In genomic region chr7:49380940-49381339, GRCm38 (mm10) we compare ENCODE assay signal across 20 mouse cellular contexts.
DNase-seq lines count a peak whose midpoint lies in the region; ATAC-seq and TF ChIP-seq lines count a peak whose summit lies in the region.
"Had no signal": no experiment of that assay in that cellular context is flagged by ENCODE, and none has a peak within 500 bp of the region (broad histone marks: within the 10 kb centered on the region; RNA-seq: fewer than 3 reads in every experiment).

No protein-coding gene starts in this region.

- no peak for TF ChIP-seq CTCF in thymus, adult 2 months (IDR thresholded peaks at IDR 0.05; ENCODE audit: borderline replicate concordance, control insufficient read depth, extremely low read depth, insufficient read depth, low read length, poor library complexity)

- no peak for DNase-seq in thymus, adult 2 months
- DNase-seq in thymus, postnatal 10 days (ENCODE audit: low spot score in 2 of 2): peak; percentile 29 to 35
- DNase-seq in thymus, postnatal 25 days: peak; percentile 46
- no peak for DNase-seq in heart, adult 18-20 months
- DNase-seq in urinary bladder, postnatal 4 days (ENCODE audit: low spot score in 2 of 2): no peak
- no peak for DNase-seq in adrenal gland, postnatal 4 days (ENCODE audit: low spot score in 2 of 2)
- DNase-seq: adrenal gland, adult 8-10 months; adrenal gland, postnatal 14 days; adrenal gland, postnatal 36 days; cerebellum, adult 11 months; cerebellum, adult 18-20 months; cerebellum, adult 8-10 months; cerebellum, adult 9-11 months; cerebellum, postnatal 25 days; forebrain, postnatal 0 days had no signal

- H3K27ac ChIP-seq in thymus, adult 2 months (ENCODE audit: control insufficient read depth, insufficient read depth, low read length): 0 out of 2 replicates have a peak overlapping the region, but pooled peaks have one; percentile 2
- H3K27ac ChIP-seq: embryonic facial prominence, embryonic 10.5 days; embryonic facial prominence, embryonic 12.5 days; forebrain, embryonic 13.5 days; forebrain, embryonic 15.5 days had no signal

- no peak for TF ChIP-seq POLR2A in thymus, adult 2 months (IDR thresholded peaks at IDR 0.05; ENCODE audit: control insufficient read depth, extremely low read depth, insufficient read depth, low read length, poor library complexity)

- H3K27me3 ChIP-seq in thymus, adult 2 months (ENCODE audit: control insufficient read depth, insufficient read depth, low read length): no peaks in the 10 kb centered on the region
- H3K27me3 ChIP-seq: embryonic facial prominence, embryonic 12.5 days; forebrain, embryonic 15.5 days had no signal

- H3K36me3 ChIP-seq in thymus, adult 2 months (ENCODE audit: control insufficient read depth, insufficient read depth, low read length): no peaks in the 10 kb centered on the region
- H3K36me3 ChIP-seq: embryonic facial prominence, embryonic 10.5 days; embryonic facial prominence, embryonic 12.5 days; forebrain, embryonic 15.5 days had no signal

- 29% methylated on average over 9 of the region's 9 CpGs for WGBS in thymus, adult 2 months

- peaks cover 22% of the 10 kb centered on the region for H3K4me1 ChIP-seq in thymus, adult 2 months (replicated peaks; ENCODE audit: control insufficient read depth, insufficient read depth, low read length)

- H3K4me3 ChIP-seq in thymus, adult 2 months (ENCODE audit: control insufficient read depth, insufficient read depth, low read length): no peak overlapping the region
- H3K4me3 ChIP-seq: embryonic facial prominence, embryonic 10.5 days; embryonic facial prominence, embryonic 12.5 days; forebrain, embryonic 13.5 days; forebrain, embryonic 15.5 days had no signal

- ATAC-seq in activated CD4-positive, CD25-positive, alpha-beta regulatory T cell, adult 4 months: no peak
- ATAC-seq: forebrain, embryonic 13.5 days; forebrain, embryonic 15.5 days; forebrain, postnatal 0 days had no signal

Comparison
In these comparisons a context has a peak if more than half of its experiments do, and no peak if none do; other contexts are left out.
1. DNase-seq: peak in thymus, postnatal 10 days (2 of 2) and thymus, postnatal 25 days (single experiment); none in thymus, adult 2 months (single experiment), heart, adult 18-20 months (0 of 2), urinary bladder, postnatal 4 days (0 of 2) and adrenal gland, postnatal 4 days (0 of 2).